Mouse (Mus musculus): ENCODE measurements around the gene Ino80d. TPM values are rescaled to one million over a fixed set of nuclear protein-coding genes. Genes with fewer than 3 reads are reported as not detected.

The Ino80d gene
- polyA plus RNA-seq, 1 experiment from 2014 or later = 2.8 TPM

- no peak for ATAC-seq
- 38% methylated on average over 8 of the region's 8 CpGs for whole genome bisulfite sequencing (ENCODE audit: insufficient replicate concordance)
Measured at GRCm38 (mm10) chr1:63112151-63112864, 2.2 kb downstream of the Ino80d start.

DNA sequence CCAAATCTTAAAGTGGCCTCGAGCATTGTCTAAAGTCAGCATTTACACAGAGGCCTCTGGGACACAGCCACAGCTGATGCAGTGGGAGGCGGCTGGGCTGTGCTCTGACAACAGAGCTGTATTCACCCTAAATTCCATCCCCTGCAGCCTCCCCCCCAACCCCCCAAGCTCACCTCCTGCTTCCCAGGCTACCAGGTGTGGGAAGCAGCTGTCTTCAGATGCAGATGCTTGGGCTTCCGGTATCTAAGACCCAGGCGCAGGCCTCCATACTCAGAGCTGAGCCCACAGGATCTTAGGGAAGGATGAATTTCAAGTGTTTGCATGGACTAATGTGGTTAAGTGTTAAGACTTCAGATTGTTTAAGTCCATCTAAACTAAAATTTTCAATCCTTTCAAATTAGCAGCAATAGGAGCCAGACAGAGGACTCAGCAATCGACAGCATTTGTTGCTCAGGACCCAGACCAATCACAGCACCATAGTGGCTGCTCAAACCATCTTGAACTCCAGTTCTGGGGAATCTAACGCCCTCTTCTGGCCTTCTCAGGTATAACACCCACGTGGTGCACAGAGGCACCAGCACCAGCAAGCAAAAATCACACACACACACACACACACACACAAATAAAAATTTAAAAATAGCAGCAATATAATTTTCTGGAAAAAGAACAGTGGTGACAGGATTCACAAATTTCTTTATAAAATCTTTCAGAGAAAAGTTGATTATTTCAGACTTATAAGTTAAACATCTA, 3.8 kb downstream of the Ino80d start:
- no peak overlapping the region for H3K9ac ChIP-seq (replicated peaks)
- peak; percentile 69 for DNase-seq
- no peak overlapping the region for H3K27ac ChIP-seq (ENCODE audit: low read depth)

More at GRCm38 (mm10) chr1:63112151-63112864, 2.2 kb downstream of the Ino80d start:
- no peak for DNase-seq
- Histone ChIP-seq H3K27me3 (ENCODE audit: insufficient read depth, low read length) (no peaks in the 10 kb centered on the region), H3K4me1 (ENCODE audit: insufficient read depth) (peaks cover 28% of the 10 kb centered on the region), H3K36me3 (replicated peaks; ENCODE audit: insufficient read depth, low read length) (peaks cover 7% of the 10 kb centered on the region; the same call in 1 of the 2 replicates), H3K9me3 (ENCODE audit: low read length) (no peaks in the 10 kb centered on the region), H3K4me3 (ENCODE audit: low read depth, low read length) (peak overlapping the region; percentile 93), H3K9ac (replicated peaks) (peak overlapping the region; percentile 100), H3K4me2 (ENCODE audit: low read depth, low read length) (peak overlapping the region; percentile 86), H3K27ac (ENCODE audit: low read depth) (peak overlapping the region; percentile 100)
- TF ChIP-seq CTCF (IDR thresholded peaks at IDR 0.05; ENCODE audit: low read depth) (no peak), EP300 (IDR thresholded peaks at IDR 0.05; ENCODE audit: low read depth) (no peak)

GRCm38 (mm10) chr1:63107614-63108327, 6.7 kb downstream of the Ino80d start:
- H3K9me3 ChIP-seq (ENCODE audit: low read length) = no peaks in the 10 kb centered on the region
- 0 out of 2 replicates have a peak overlapping the region, but pooled peaks have one; percentile 27 for H3K9ac ChIP-seq (replicated peaks)
- H3K27me3 ChIP-seq (ENCODE audit: insufficient read depth, low read length) = no peaks in the 10 kb centered on the region
- H3K36me3 ChIP-seq (replicated peaks; ENCODE audit: insufficient read depth, low read length) = peaks cover 11% of the 10 kb centered on the region
- no peak overlapping the region for H3K4me2 ChIP-seq (ENCODE audit: low read depth, low read length)
- ATAC-seq (no peak), DNase-seq (no peak)
- no peak for TF ChIP-seq CTCF (IDR thresholded peaks at IDR 0.05; ENCODE audit: low read depth)
- no peak for TF ChIP-seq EP300 (IDR thresholded peaks at IDR 0.05; ENCODE audit: low read depth)
- H3K4me3 ChIP-seq (ENCODE audit: low read depth, low read length) = no peak overlapping the region
- H3K27ac ChIP-seq (ENCODE audit: low read depth) = 0 out of 2 replicates have a peak overlapping the region, but pooled peaks have one; percentile 48
- H3K4me1 ChIP-seq (ENCODE audit: insufficient read depth) = peaks cover 20% of the 10 kb centered on the region
- WGBS (ENCODE audit: insufficient replicate concordance) = 59% methylated on average over 6 of the region's 6 CpGs

More for the DNA sequence above, 3.8 kb downstream of the Ino80d start:
- no peak overlapping the region for H3K4me3 ChIP-seq (ENCODE audit: low read depth, low read length)
- no peak for ATAC-seq
- H3K9me3 ChIP-seq (ENCODE audit: low read length) = no peaks in the 10 kb centered on the region
- no peaks in the 10 kb centered on the region for H3K27me3 ChIP-seq (ENCODE audit: insufficient read depth, low read length)
- no peak overlapping the region for H3K4me2 ChIP-seq (ENCODE audit: low read depth, low read length)
- WGBS (ENCODE audit: insufficient replicate concordance) = 55% methylated on average over 7 of the region's 7 CpGs
- H3K4me1 ChIP-seq (ENCODE audit: insufficient read depth) = peaks cover 20% of the 10 kb centered on the region
- TF ChIP-seq CTCF (IDR thresholded peaks at IDR 0.05; ENCODE audit: low read depth) (peak; percentile 67), EP300 (IDR thresholded peaks at IDR 0.05; ENCODE audit: low read depth) (no peak)
- H3K36me3 ChIP-seq (replicated peaks; ENCODE audit: insufficient read depth, low read length) = no peaks in the 10 kb centered on the region; the same call in 1 of the 2 replicates

GRCm38 (mm10) chr1:63102758-63103451, 11.6 kb downstream of the Ino80d start:
- Histone ChIP-seq H3K4me2 (ENCODE audit: low read depth, low read length) (no peak overlapping the region), H3K36me3 (replicated peaks; ENCODE audit: insufficient read depth, low read length) (peaks cover 29% of the 10 kb centered on the region), H3K9ac (replicated peaks) (no peak overlapping the region), H3K27me3 (ENCODE audit: insufficient read depth, low read length) (no peaks in the 10 kb centered on the region), H3K9me3 (ENCODE audit: low read length) (no peaks in the 10 kb centered on the region), H3K4me3 (ENCODE audit: low read depth, low read length) (no peak overlapping the region), H3K27ac (ENCODE audit: low read depth) (no peak overlapping the region), H3K4me1 (ENCODE audit: insufficient read depth) (peaks cover 4% of the 10 kb centered on the region; the same call in 1 of the 2 replicates)
- no peak for ATAC-seq
- 82% methylated on average over 12 of the region's 12 CpGs for WGBS (ENCODE audit: insufficient replicate concordance)
- TF ChIP-seq CTCF (IDR thresholded peaks at IDR 0.05; ENCODE audit: low read depth) = no peak
- TF ChIP-seq EP300 (IDR thresholded peaks at IDR 0.05; ENCODE audit: low read depth) = no peak
- no peak for DNase-seq

GRCm38 (mm10) chr1:63100196-63100595, 14.3 kb downstream of the Ino80d start:
- Histone ChIP-seq H3K9me3 (ENCODE audit: low read length) (no peaks in the 10 kb centered on the region), H3K27me3 (ENCODE audit: insufficient read depth, low read length) (no peaks in the 10 kb centered on the region), H3K27ac (ENCODE audit: low read depth) (no peak overlapping the region), H3K4me3 (ENCODE audit: low read depth, low read length) (no peak overlapping the region), H3K4me2 (ENCODE audit: low read depth, low read length) (no peak overlapping the region), H3K36me3 (replicated peaks; ENCODE audit: insufficient read depth, low read length) (peaks cover 47% of the 10 kb centered on the region), H3K9ac (replicated peaks) (no peak overlapping the region), H3K4me1 (ENCODE audit: insufficient read depth) (no peaks in the 10 kb centered on the region)
- no peak for DNase-seq
- no peak for TF ChIP-seq CTCF (IDR thresholded peaks at IDR 0.05; ENCODE audit: low read depth)
- no peak for TF ChIP-seq EP300 (IDR thresholded peaks at IDR 0.05; ENCODE audit: low read depth)
- no peak for ATAC-seq
- 89% methylated on average over 8 of the region's 8 CpGs for WGBS (ENCODE audit: insufficient replicate concordance)

Data from liver, postnatal 0 days (tissue).